Mouse (Mus musculus) ES-Bruce4 (cell line): ENCODE results near the gene Gm45208.

Experiments used
- CTCF ChIP-seq: IDR thresholded peaks from one replicate; pipeline ENCODE4 v1.8.1; 2011; ENCODE audit warnings: low read depth, low read length
- POLR2A ChIP-seq: IDR thresholded peaks from one replicate; pipeline ENCODE4 v1.8.1; 2011; ENCODE audit warnings: low read length; ENCODE audit not compliant: insufficient read depth

DNA sequence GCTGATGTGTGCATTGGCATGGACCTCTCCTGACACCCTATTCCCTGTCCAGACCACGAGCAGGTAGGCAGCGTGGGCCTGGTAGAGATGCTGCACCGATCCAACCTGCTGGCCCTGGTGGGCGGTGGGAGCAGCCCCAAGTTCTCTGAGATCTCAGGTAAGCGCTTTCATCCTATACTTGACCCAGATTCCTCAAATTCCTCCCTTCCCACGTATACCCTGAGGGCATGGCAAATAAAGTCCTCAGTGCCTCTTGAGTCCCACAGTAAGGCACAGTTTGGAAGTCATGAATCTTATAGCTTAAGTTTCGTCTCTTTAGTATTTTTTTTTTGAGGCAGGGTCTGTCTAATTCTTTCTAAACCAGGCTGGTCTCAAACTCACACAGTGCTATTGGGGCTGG lies 2.1 kb downstream of the Gm45208 start:
- no peak for TF ChIP-seq CTCF
- no peak for TF ChIP-seq POLR2A
